8 mouse cellular contexts compared by ENCODE assay signal in genomic region chr12:116049701-116050100, GRCm38 (mm10). TPM values are rescaled to one million over a fixed set of nuclear protein-coding genes. Genes with fewer than 3 reads are reported as not detected.
DNase-seq lines count a peak whose midpoint lies in the region; TF ChIP-seq lines count a peak whose summit lies in the region.

No protein-coding gene starts in this region.

- H3K36me3 ChIP-seq in thymus, adult 2 months (ENCODE audit: control insufficient read depth, insufficient read depth, low read length) = peaks cover 3% of the 10 kb centered on the region

- peak; percentile 26 for DNase-seq in embryo, embryonic 10.5 days (ENCODE audit: low spot score)
- no peak for DNase-seq in embryo, embryonic 9.5 days (ENCODE audit: extremely low spot score)
- peak; percentile 42 for DNase-seq in thymus, adult 2 months
- DNase-seq in thymus, adult 18-20 months = no peak
- DNase-seq in lung, postnatal 25 days (ENCODE audit: low spot score) = peak; percentile 19
- peak; percentile 47 for DNase-seq in thymus, postnatal 4 days
- DNase-seq in gastrocnemius, adult 8-10 months (ENCODE audit: low spot score in 2 of 2) = no peak
- no peak for DNase-seq in cerebellum, adult 11 months

- TF ChIP-seq CTCF in thymus, adult 2 months (IDR thresholded peaks at IDR 0.05; ENCODE audit: borderline replicate concordance, control insufficient read depth, extremely low read depth, insufficient read depth, low read length, poor library complexity) = no peak

- WGBS in thymus, adult 2 months = 48% methylated on average over 6 of the region's 6 CpGs

- H3K27me3 ChIP-seq in thymus, adult 2 months (ENCODE audit: control insufficient read depth, insufficient read depth, low read length) = no peaks in the 10 kb centered on the region

- no peak overlapping the region for H3K27ac ChIP-seq in thymus, adult 2 months (ENCODE audit: control insufficient read depth, insufficient read depth, low read length)

- TF ChIP-seq POLR2A in thymus, adult 2 months (IDR thresholded peaks at IDR 0.05; ENCODE audit: control insufficient read depth, extremely low read depth, insufficient read depth, low read length, poor library complexity) = no peak

- H3K4me3 ChIP-seq in thymus, adult 2 months (ENCODE audit: control insufficient read depth, insufficient read depth, low read length) = no peak overlapping the region

- H3K4me1 ChIP-seq in thymus, adult 2 months (replicated peaks; ENCODE audit: control insufficient read depth, insufficient read depth, low read length) = peaks cover 8% of the 10 kb centered on the region

RNA-seq across cellular contexts. Expression of gene Zfp386, which starts 2.2 kb away (rescaled TPM):
- polyA plus RNA-seq in thymus, adult 2 months (2012; rRNA removed) = 12.0 and 14.4 TPM in 2 replicates
- 10 to 100 TPM; 22.9 to 26.8 (median 24.2) TPM for total RNA-seq in gastrocnemius, adult 8-10 months (2022)

RNA-seq across cellular contexts. Expression of gene Vipr2, which starts 27.8 kb away (rescaled TPM):
- 0.51 and 0.66 TPM in 2 replicates for polyA plus RNA-seq in thymus, adult 2 months (2012; rRNA removed)
- total RNA-seq in gastrocnemius, adult 8-10 months (2022) = 1 to 10 TPM in 2 of 4 experiments, under 1 TPM in 2; 0.77 to 1.5 (median 1.0) TPM

Comparison
In these comparisons a context has a peak if more than half of its experiments do, and no peak if none do; other contexts are left out.
1. DNase-seq: peak in embryo, embryonic 10.5 days (single experiment), thymus, adult 2 months (single experiment), lung, postnatal 25 days (single experiment) and thymus, postnatal 4 days (single experiment); none in embryo, embryonic 9.5 days (single experiment), thymus, adult 18-20 months (0 of 2), gastrocnemius, adult 8-10 months (0 of 2) and cerebellum, adult 11 months (single experiment).